Mouse (Mus musculus) spleen, adult 12 weeks (tissue): ENCODE data around the gene Sesn3.

Source experiments
- DNase-seq: peaks from one replicate; pipeline ENCODE4 v3.0.0; 2022; ENCODE audit warnings: low spot score

Gene Sesn3

GRCm38 (mm10) chr9:14354852-14355251 lies 80.0 kb downstream of the Sesn3 start:
- DNase-seq: no peak

GRCm38 (mm10) chr9:14357033-14357432 lies 82.2 kb downstream of the Sesn3 start:
- no peak for DNase-seq

GRCm38 (mm10) chr9:14362068-14362768 lies 87.4 kb downstream of the Sesn3 start:
- no peak for DNase-seq

DNA sequence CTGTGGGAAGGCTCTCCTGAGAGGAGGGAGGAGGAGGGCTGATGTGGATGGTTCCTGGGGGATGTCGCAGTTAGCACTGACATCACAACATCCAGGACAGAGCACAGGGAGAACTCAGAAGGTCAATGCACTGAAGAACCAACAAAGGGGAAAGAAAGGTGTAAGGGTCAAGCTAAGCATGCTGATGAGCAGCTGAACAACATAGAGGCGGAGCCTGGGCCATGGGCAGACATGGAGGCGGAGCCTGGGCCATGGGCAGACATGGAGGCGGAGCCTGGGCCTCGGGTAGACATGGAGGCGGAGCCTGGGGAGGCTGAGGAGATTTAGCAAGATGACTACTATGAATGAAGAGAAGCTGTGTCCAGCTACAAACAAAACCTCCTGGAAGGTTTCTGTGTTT lies 88.7 kb downstream of the Sesn3 start:
- DNase-seq: no peak

- no peak for DNase-seq
Observed at GRCm38 (mm10) chr9:14364719-14365118, 89.9 kb downstream of the Sesn3 start.

DNA sequence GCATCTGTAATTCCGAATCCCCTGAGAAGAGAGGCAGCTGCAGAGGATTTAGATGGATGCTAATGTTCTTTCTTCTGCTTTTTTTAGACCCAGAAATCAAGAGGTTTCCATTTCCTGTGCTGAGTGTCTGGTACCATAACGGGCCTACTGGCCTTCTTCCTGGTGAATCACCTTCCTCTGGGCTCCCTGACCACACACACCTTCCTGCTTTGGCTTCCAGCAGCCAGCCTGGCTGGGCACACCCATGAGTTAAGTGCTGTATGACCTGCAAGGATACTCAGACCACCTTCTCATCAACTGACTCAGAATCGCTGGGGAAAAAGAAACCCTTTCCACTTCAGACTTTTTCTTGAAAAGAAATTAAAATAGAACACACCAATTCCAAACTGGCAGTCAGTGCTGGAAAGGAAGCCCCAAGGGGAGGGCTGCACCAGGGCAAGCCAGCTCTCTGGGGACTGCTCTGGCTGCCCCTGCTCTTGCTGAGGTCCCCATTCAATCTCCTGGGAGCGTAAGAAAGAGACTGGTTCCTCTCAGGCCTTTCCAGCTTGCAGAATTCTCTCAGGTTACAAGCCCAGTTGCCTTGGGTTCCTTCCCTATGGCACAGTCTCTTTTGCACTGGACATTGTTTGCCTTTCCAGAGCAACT lies 90.7 kb downstream of the Sesn3 start:
- DNase-seq: no peak

GRCm38 (mm10) chr9:14367850-14368249 lies 93.0 kb downstream of the Sesn3 start:
- DNase-seq: no peak

DNA sequence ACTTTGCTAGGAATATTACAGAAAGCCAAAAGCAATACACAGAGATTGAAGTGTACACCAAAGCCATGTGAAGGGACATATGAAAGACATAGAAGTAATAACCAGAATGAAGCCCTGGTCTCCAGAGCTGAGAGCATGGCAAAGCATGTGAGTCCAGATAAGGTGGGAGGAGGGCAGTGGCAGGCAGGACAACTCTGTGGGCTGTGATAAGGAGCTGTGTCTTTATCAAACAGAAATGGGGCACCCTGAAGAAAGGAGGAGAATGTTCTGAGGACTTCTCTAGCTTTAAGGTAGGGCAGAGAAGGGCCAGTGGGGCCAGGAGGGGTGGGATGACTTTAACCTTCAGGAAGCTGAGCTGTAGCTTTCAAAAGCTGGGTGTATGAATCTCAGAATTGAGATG lies 94.4 kb downstream of the Sesn3 start:
- peak; percentile 44 for DNase-seq

DNA sequence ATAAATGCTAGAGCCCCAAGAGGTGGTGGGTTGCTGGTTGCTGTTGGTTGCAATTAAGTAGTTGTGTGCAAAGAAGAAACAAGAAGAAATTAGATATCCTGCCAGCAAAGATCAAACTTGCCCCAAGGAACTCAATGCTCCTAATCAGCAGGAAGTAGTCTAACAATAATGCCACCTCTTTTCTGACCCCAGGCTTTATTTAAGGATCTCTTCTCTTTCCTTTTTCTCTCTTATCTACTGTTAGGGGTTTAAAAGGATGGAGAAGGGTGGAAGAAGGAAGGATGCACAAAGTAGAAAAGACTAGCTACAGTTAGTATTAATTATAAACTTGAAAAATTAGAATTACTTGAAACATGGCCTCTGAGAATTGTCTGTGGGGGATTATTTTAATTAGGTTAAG lies 97.6 kb downstream of the Sesn3 start:
- no peak for DNase-seq

DNA sequence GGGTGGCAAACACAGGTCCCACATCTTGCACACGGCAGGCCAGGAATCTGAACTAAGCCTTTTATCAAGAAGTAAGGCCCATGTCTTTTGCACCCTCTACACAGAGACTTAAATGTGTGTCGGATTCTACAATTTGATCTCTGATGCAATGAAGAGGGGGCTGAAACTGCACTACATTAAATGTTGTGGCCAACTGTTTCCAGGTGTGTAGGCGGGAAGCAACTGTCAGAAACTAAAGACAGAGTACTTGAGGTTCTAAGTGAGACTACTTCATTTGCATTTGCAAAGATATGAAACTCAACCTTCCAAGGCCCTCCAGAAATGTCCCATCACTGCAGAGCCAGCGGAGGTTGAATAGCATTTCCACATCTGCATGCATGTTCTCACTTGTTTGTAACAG lies 101.3 kb downstream of the Sesn3 start:
- DNase-seq: no peak

DNA sequence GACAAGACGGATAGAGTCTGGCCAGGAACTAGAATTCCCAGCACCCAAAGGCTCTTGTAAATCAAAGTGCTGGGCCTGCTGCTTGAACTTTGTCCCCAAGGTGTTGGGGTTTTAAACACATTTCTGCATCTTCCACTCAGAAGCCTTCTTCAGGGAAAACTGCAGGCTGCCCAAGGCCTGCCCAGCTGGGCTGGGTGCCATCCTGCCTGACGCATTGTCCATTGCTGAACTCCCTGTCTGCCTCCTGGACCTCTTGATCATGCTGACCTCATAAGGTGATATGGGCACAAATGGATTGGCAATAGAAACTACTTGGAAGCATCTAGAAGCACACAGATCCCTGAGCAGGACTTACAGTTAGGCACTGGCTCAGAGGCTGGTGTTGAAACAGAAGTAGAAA lies 103.3 kb downstream of the Sesn3 start:
- no peak for DNase-seq

GRCm38 (mm10) chr9:14379769-14380385 lies 105.0 kb downstream of the Sesn3 start:
- DNase-seq: no peak

- DNase-seq: peak; percentile 82
Observed at GRCm38 (mm10) chr9:14380386-14381285, 105.8 kb downstream of the Sesn3 start.

- no peak for DNase-seq
Observed at GRCm38 (mm10) chr9:14381353-14382055, 106.6 kb downstream of the Sesn3 start, which contains the start of gene Endod1. Endod1 (minus strand) TSS chr9:14381507.

DNA sequence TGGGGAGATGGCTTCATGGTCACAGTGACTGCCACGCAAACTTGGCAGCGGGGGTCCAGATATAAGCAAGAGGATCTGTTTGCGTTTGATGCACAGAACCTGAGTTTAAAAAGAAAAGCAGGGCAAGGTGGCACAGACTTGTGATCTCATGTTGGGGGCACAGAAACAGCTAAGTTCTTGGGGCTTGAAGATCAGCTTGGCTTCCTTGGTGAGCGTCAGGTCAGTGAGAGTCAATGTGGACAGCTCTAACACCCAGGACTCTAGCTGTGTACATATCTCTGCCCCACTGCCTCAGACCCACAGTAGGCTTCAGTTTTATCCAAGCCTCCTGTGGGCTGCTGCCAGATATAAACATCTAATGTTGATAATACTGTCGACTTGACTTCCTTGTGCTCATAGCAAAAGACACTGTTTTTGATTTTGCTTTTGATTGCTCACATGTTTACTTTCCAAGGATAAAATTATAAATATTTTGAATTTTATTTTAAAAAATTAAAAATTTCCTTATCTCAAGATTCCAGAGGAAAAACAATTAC lies 107.5 kb downstream of the Sesn3 start:
- DNase-seq: no peak
